Mouse (Mus musculus): ENCODE results near the gene Siglech. TPM values are rescaled to one million over a fixed set of nuclear protein-coding genes. Genes with fewer than 3 reads are reported as not detected.
"Not testable (repeated sequence)": the region's sequence is repeated elsewhere in the genome, so short reads cannot be mapped to it uniquely, and the experiment has no call there.

Siglech gene
- polyA plus RNA-seq, 1 experiment from 2014 or later, result 0.15 TPM

- H3K4me3 ChIP-seq, result no peak overlapping the region
- H3K4me2 ChIP-seq, result no peak overlapping the region
- ATAC-seq (ENCODE audit: extremely low read depth, insufficient number of reproducible peaks, low FRiP score, low TSS enrichment), result no peak
- H3K9me3 ChIP-seq, result no peaks in the 10 kb centered on the region
- H3K27ac ChIP-seq (replicated peaks), result no peak overlapping the region
- no peaks in the 10 kb centered on the region for H3K27me3 ChIP-seq (replicated peaks)
- no peaks in the 10 kb centered on the region for H3K36me3 ChIP-seq
- no peak overlapping the region for H3K9ac ChIP-seq
- H3K4me1 ChIP-seq, result peaks cover 4% of the 10 kb centered on the region; the same call in 1 of the 2 replicates
- 42% methylated on average over 3 of the region's 3 CpGs for WGBS
Observed at GRCm38 (mm10) chr7:55784580-55784979, 16.6 kb downstream of the Siglech start.

- WGBS, result 37% methylated on average over 5 of the region's 5 CpGs
- not testable (repeated sequence) for H3K27me3 ChIP-seq (replicated peaks); H3K9ac ChIP-seq; H3K4me3 ChIP-seq; H3K27ac ChIP-seq (replicated peaks); H3K36me3 ChIP-seq; H3K4me2 ChIP-seq; ATAC-seq (ENCODE audit: extremely low read depth, insufficient number of reproducible peaks, low FRiP score, low TSS enrichment); H3K9me3 ChIP-seq
- H3K4me1 ChIP-seq, result peaks cover 17% of the 10 kb centered on the region
Observed at GRCm38 (mm10) chr7:55790586-55790985, 22.6 kb downstream of the Siglech start.

GRCm38 (mm10) chr7:55792280-55792679, 24.3 kb downstream of the Siglech start:
- Histone ChIP-seq H3K36me3 (peaks cover 14% of the 10 kb centered on the region), H3K4me1 (peaks cover 17% of the 10 kb centered on the region), H3K4me2 (no peak overlapping the region), H3K9ac (no peak overlapping the region), H3K27me3 (replicated peaks) (no peaks in the 10 kb centered on the region), H3K4me3 (no peak overlapping the region), H3K27ac (replicated peaks) (no peak overlapping the region), H3K9me3 (no peaks in the 10 kb centered on the region)
- ATAC-seq (ENCODE audit: extremely low read depth, insufficient number of reproducible peaks, low FRiP score, low TSS enrichment), result no peak
- WGBS, result 73% methylated on average over 3 of the region's 3 CpGs

- no peaks in the 10 kb centered on the region for H3K27me3 ChIP-seq (replicated peaks)
- H3K4me2 ChIP-seq, result peak overlapping the region; percentile 82
- H3K9ac ChIP-seq, result peak overlapping the region; percentile 96
- 36% methylated on average over 13 of the region's 13 CpGs for WGBS
- H3K4me3 ChIP-seq, result peak overlapping the region; percentile 87
- H3K27ac ChIP-seq (replicated peaks), result 0 out of 2 replicates have a peak overlapping the region, but pooled peaks have one; percentile 28
- no peaks in the 10 kb centered on the region for H3K9me3 ChIP-seq
- peaks cover 17% of the 10 kb centered on the region for H3K4me1 ChIP-seq
- peaks cover 25% of the 10 kb centered on the region for H3K36me3 ChIP-seq
- no peak for ATAC-seq (ENCODE audit: extremely low read depth, insufficient number of reproducible peaks, low FRiP score, low TSS enrichment)
Observed at GRCm38 (mm10) chr7:55793236-55793951, 25.4 kb downstream of the Siglech start.

GRCm38 (mm10) chr7:55793952-55794603, 26.1 kb downstream of the Siglech start, which contains the start of gene Tubgcp5:
Gene Tubgcp5, plus strand, starts transcription at chr7:55794154.
- Histone ChIP-seq H3K4me3 (peak within 1 kb of the TSS; percentile 87), H3K4me1 (peaks cover 17% of the 10 kb centered on the region), H3K27ac (replicated peaks) (peak within 1 kb of the TSS; percentile 73), H3K9me3 (no peaks in the 10 kb centered on the region), H3K9ac (peak within 1 kb of the TSS; percentile 96), H3K27me3 (replicated peaks) (no peaks in the 10 kb centered on the region), H3K36me3 (peaks cover 31% of the 10 kb centered on the region), H3K4me2 (peak within 1 kb of the TSS; percentile 82)
- under 1% methylated on average over 51 of the region's 51 CpGs for WGBS
- ATAC-seq (ENCODE audit: extremely low read depth, insufficient number of reproducible peaks, low FRiP score, low TSS enrichment), result peak; percentile 89

- H3K36me3 ChIP-seq, result peaks cover 82% of the 10 kb centered on the region
Observed at GRCm38 (mm10) chr7:55799981-55800380, 32.0 kb downstream of the Siglech start.

GRCm38 (mm10) chr7:55809967-55810366, 42.0 kb downstream of the Siglech start:
- no peak overlapping the region for H3K27ac ChIP-seq (replicated peaks)
- H3K4me1 ChIP-seq, result 0 out of 2 replicates have a peak, but pooled peaks cover 5% of the 10 kb centered on the region
- H3K4me3 ChIP-seq, result no peak overlapping the region
- WGBS, result 86% methylated on average over 2 of the region's 2 CpGs
- peaks cover 90% of the 10 kb centered on the region for H3K36me3 ChIP-seq
- no peaks in the 10 kb centered on the region for H3K9me3 ChIP-seq
- ATAC-seq (ENCODE audit: extremely low read depth, insufficient number of reproducible peaks, low FRiP score, low TSS enrichment), result no peak
- no peaks in the 10 kb centered on the region for H3K27me3 ChIP-seq (replicated peaks)
- no peak overlapping the region for H3K4me2 ChIP-seq
- no peak overlapping the region for H3K9ac ChIP-seq

More at GRCm38 (mm10) chr7:55799981-55800380, 32.0 kb downstream of the Siglech start:
- Histone ChIP-seq H3K4me2 (no peak overlapping the region), H3K9me3 (no peaks in the 10 kb centered on the region), H3K4me3 (no peak overlapping the region), H3K27me3 (replicated peaks) (no peaks in the 10 kb centered on the region), H3K9ac (no peak overlapping the region), H3K4me1 (peaks cover 6% of the 10 kb centered on the region), H3K27ac (replicated peaks) (no peak overlapping the region)
- WGBS, result 87% methylated on average over 3 of the region's 3 CpGs
- ATAC-seq (ENCODE audit: extremely low read depth, insufficient number of reproducible peaks, low FRiP score, low TSS enrichment), result no peak

GRCm38 (mm10) chr7:55824468-55824867, 56.5 kb downstream of the Siglech start:
- no peak overlapping the region for H3K4me2 ChIP-seq
- no peak for ATAC-seq (ENCODE audit: extremely low read depth, insufficient number of reproducible peaks, low FRiP score, low TSS enrichment)
- H3K27ac ChIP-seq (replicated peaks), result no peak overlapping the region
- WGBS, result 86% methylated on average over 5 of the region's 5 CpGs
- no peak overlapping the region for H3K4me3 ChIP-seq
- no peak overlapping the region for H3K9ac ChIP-seq
- peaks cover 94% of the 10 kb centered on the region for H3K36me3 ChIP-seq
- no peaks in the 10 kb centered on the region for H3K4me1 ChIP-seq
- H3K27me3 ChIP-seq (replicated peaks), result no peaks in the 10 kb centered on the region
- no peaks in the 10 kb centered on the region for H3K9me3 ChIP-seq

GRCm38 (mm10) chr7:55827551-55827950, 59.6 kb downstream of the Siglech start:
- no peak for ATAC-seq (ENCODE audit: extremely low read depth, insufficient number of reproducible peaks, low FRiP score, low TSS enrichment)
- H3K36me3 ChIP-seq, result peaks cover 90% of the 10 kb centered on the region
- H3K27ac ChIP-seq (replicated peaks), result no peak overlapping the region
- H3K9me3 ChIP-seq, result no peaks in the 10 kb centered on the region
- no peaks in the 10 kb centered on the region for H3K27me3 ChIP-seq (replicated peaks)
- no peak overlapping the region for H3K4me2 ChIP-seq
- WGBS, result 86% methylated on average over 9 of the region's 9 CpGs
- no peaks in the 10 kb centered on the region for H3K4me1 ChIP-seq
- H3K9ac ChIP-seq, result no peak overlapping the region
- H3K4me3 ChIP-seq, result no peak overlapping the region

All from heart, embryonic 13.5 days (tissue).